Mouse (Mus musculus) midbrain, postnatal 0 days (tissue): ENCODE data around the gene Gpr153. TPM values are rescaled to one million over a fixed set of nuclear protein-coding genes. Genes with fewer than 3 reads are reported as not detected.

Experiments used
- ATAC-seq: fragments of 200-750 bp; cut with Nextera tagmentation; 2 replicates; pipeline ENCODE4 v1.8.0; 2017; ENCODE audit warnings: moderate number of reproducible peaks, mild to moderate bottlenecking, moderate TSS enrichment, moderate library complexity; ENCODE audit not compliant: low FRiP score
- DNase-seq: peaks from one replicate; pipeline ENCODE4 v3.0.0-alpha.2; 2015; ENCODE audit warnings: low spot score
- H3K27ac ChIP-seq: fragments of 300-500 bp; sonication (generic); 2 replicates; pipeline ENCODE4 v1.5.1; 2014; ENCODE audit warnings: low read depth, mild to moderate bottlenecking, low read length, mixed read lengths
- H3K27me3 ChIP-seq: fragments of 300-500 bp; sonication (generic); 2 replicates; pipeline ENCODE4 v1.6.1; 2014; ENCODE audit warnings: low read length, control low read depth, mixed read lengths; ENCODE audit not compliant: insufficient read depth
- H3K36me3 ChIP-seq: fragments of 300-500 bp; sonication (generic); 2 replicates; pipeline ENCODE4 v1.6.1; 2014; ENCODE audit warnings: low read length, control low read depth, mixed read lengths; ENCODE audit not compliant: insufficient read depth
- H3K4me1 ChIP-seq: fragments of 300-500 bp; sonication (generic); 2 replicates; pipeline ENCODE4 v1.6.1; 2014; ENCODE audit warnings: mild to moderate bottlenecking, control low read depth, antibody characterized with exemption, low read length, mixed read lengths; ENCODE audit not compliant: insufficient read depth
- H3K4me2 ChIP-seq: fragments of 300-500 bp; sonication (generic); 2 replicates; pipeline ENCODE4 v1.6.1; 2014; ENCODE audit warnings: low read depth, mild to moderate bottlenecking, low read length, mixed read lengths; ENCODE audit not compliant: poor library complexity, severe bottlenecking
- H3K4me3 ChIP-seq: fragments of 300-500 bp; sonication (generic); 2 replicates; pipeline ENCODE4 v1.5.1; 2014; ENCODE audit warnings: low read depth, mild to moderate bottlenecking, low read length, moderate library complexity
- H3K9ac ChIP-seq: fragments of 300-500 bp; sonication (generic); replicated peaks from 2 replicates; pipeline ENCODE4 v1.6.1; 2014; ENCODE audit warnings: mild to moderate bottlenecking, low read length, moderate library complexity, mixed read lengths; ENCODE audit not compliant: poor library complexity, severe bottlenecking
- H3K9me3 ChIP-seq: fragments of 300-500 bp; sonication (generic); 2 replicates; pipeline ENCODE4 v1.6.1; 2016; ENCODE audit warnings: low read length, control low read depth
- CTCF ChIP-seq: IDR thresholded peaks from 2 replicates; pipeline ENCODE4 v1.5.1; 2016; ENCODE audit warnings: antibody characterized with exemption, mild to moderate bottlenecking
- whole genome bisulfite sequencing: fragments of 180-500 bp; shearing (Covaris S2); extraction: QIAGEN DNeasy Blood & Tissue Kit; methylation state at CpG from one replicate; pipeline ENCODE4 v1.1.7; 2014; 5-methylcytosine and 5-hydroxymethylcytosine counted together
- polyA plus RNA-seq: library from polyadenylated mRNA; unstranded; fragments of >200 nt; fragmentation: Nextera tagmentation; extraction: Ambion mirVana; gene quantifications from 2 replicates; pipeline ENCODE4 v1.2.1, GENCODE M21; 2015
- total RNA-seq: library from RNA; depleted of rRNA; stranded (reverse); fragments of >200 nt; gene quantifications from 2 replicates; pipeline ENCODE4 v1.2.3, GENCODE M21; 2014

Gpr153 gene
- total and polyA plus RNA-seq, 2 experiments from 2014 or later = 21.2 to 149 TPM

DNA sequence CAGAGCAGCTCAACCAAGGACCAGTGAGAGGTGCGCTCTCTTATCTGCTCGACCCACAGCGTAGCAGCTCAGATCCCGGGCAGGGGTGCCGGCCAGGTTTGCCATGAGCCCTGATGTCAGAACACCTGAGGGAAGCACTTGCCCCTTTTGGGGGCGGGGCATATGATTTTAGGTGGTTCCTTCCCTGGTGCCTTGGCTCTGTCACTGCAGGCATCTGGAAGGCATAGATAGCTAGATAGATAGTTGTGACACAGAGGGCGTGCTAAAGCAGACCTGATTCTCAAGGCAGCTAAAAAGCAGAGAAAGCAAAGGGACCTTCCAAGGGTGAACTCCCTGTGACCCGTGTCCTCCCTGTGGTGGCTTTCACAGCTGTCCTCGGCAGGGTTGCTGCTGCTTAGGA, 10.9 kb upstream of the Gpr153 start:
- H3K9me3 ChIP-seq = no peaks in the 10 kb centered on the region
- 0 out of 2 replicates have a peak, but pooled peaks cover 3% of the 10 kb centered on the region for H3K4me1 ChIP-seq
- H3K36me3 ChIP-seq = peaks cover 27% of the 10 kb centered on the region
- ATAC-seq = no peak
- no peak overlapping the region for H3K4me3 ChIP-seq
- H3K27me3 ChIP-seq = no peaks in the 10 kb centered on the region
- WGBS = 71% methylated on average over 9 of the region's 9 CpGs
- no peak for DNase-seq
- H3K27ac ChIP-seq = no peak overlapping the region
- TF ChIP-seq CTCF = no peak
- no peak overlapping the region for H3K9ac ChIP-seq
- no peak overlapping the region for H3K4me2 ChIP-seq

DNA sequence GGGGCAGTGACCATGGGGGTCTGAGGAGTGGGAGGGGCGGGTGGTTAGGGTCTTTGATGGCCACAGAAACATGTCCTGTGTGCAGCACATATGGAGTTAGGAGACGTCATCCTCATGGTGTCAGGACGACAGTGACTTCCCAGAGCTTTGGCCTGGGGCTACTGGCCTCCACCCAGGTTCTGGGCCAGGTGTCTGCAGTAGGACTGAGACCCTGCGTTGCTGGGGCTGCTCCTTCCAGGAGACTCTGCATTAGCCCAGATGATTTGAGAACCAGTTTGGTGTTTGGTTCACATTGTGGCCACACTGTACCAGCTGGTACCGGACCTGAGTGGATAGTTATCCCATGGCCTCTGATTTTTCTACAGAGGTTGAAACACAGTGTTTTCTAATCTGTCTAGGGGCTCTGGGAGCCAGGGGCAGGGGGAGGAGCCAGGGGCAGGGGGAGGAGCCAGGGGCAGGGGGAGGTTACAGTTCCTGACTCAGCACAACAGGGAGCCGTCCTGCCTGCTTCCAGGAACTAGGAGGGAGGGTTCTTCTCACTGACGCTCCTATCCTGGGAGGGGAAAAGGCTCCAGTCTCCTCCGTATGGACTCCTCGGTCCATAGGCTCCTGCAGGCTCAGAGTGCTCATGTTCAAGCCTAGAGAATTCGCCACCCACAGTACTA, 10.4 kb upstream of the Gpr153 start:
- H3K36me3 ChIP-seq = peaks cover 28% of the 10 kb centered on the region
- no peak overlapping the region for H3K27ac ChIP-seq
- H3K9ac ChIP-seq = no peak overlapping the region
- H3K4me1 ChIP-seq = 0 out of 2 replicates have a peak, but pooled peaks cover 3% of the 10 kb centered on the region
- H3K4me3 ChIP-seq = no peak overlapping the region
- DNase-seq (no peak), ATAC-seq (no peak)
- WGBS = 27% methylated on average over 10 of the region's 10 CpGs
- H3K4me2 ChIP-seq = no peak overlapping the region
- H3K27me3 ChIP-seq = no peaks in the 10 kb centered on the region
- no peaks in the 10 kb centered on the region for H3K9me3 ChIP-seq
- TF ChIP-seq CTCF = no peak

GRCm38 (mm10) chr4:152264177-152264530, 9.9 kb upstream of the Gpr153 start:
- Histone ChIP-seq H3K4me2 (no peak overlapping the region), H3K27ac (no peak overlapping the region), H3K27me3 (no peaks in the 10 kb centered on the region), H3K4me1 (0 out of 2 replicates have a peak, but pooled peaks cover 3% of the 10 kb centered on the region), H3K4me3 (no peak overlapping the region), H3K9me3 (no peaks in the 10 kb centered on the region), H3K36me3 (peaks cover 31% of the 10 kb centered on the region), H3K9ac (no peak overlapping the region)
- DNase-seq (no peak), ATAC-seq (no peak)
- TF ChIP-seq CTCF = no peak
- WGBS = 44% methylated on average over 4 of the region's 4 CpGs

DNA sequence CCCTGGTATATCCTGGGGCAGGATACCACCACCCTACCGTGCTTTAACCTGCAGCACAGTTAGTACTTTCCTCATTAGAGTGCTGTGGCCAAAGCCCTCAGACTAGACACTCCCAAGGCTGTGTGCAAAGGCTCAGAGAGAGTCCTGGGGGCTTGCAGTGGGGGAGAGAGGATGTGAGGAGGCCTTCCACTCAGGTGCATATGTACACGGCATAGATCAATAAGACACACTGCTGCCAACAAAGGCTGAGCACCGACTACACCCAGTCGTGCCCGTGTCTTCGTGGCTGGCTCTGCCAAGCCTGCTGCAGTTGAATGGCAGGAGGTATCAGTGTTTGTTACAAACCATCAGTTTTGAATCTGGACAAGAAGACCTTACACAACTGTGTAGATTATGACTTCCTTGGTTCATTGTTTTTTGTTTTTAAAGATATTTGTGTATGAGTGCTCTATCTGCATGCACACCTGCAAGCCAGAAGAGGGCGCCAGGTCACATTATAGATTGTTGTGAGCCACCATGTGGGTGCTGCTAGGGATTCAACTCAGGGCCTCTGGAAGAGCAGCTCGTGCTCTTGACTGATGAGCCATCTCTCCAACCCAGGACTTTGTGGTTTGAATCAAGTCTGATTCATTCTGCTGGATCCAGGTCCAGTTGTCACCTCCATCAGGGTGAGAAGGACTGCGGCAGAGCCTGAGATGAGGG, 9.0 kb upstream of the Gpr153 start:
- H3K4me2 ChIP-seq = no peak overlapping the region
- H3K27ac ChIP-seq = no peak overlapping the region
- peak; percentile 61 for TF ChIP-seq CTCF
- H3K4me3 ChIP-seq = no peak overlapping the region
- 89% methylated on average over 9 of the region's 9 CpGs for WGBS
- H3K27me3 ChIP-seq = no peaks in the 10 kb centered on the region
- ATAC-seq = no peak
- H3K4me1 ChIP-seq = 0 out of 2 replicates have a peak, but pooled peaks cover 3% of the 10 kb centered on the region
- H3K36me3 ChIP-seq = peaks cover 34% of the 10 kb centered on the region
- DNase-seq = no peak
- H3K9me3 ChIP-seq = no peaks in the 10 kb centered on the region
- H3K9ac ChIP-seq = no peak overlapping the region

- Histone ChIP-seq H3K4me3 (no peak overlapping the region), H3K4me2 (no peak overlapping the region), H3K4me1 (0 out of 2 replicates have a peak, but pooled peaks cover 3% of the 10 kb centered on the region), H3K9me3 (no peaks in the 10 kb centered on the region), H3K27me3 (no peaks in the 10 kb centered on the region), H3K36me3 (peaks cover 27% of the 10 kb centered on the region), H3K27ac (no peak overlapping the region), H3K9ac (no peak overlapping the region)
- TF ChIP-seq CTCF = no peak
- no peak for ATAC-seq
- whole genome bisulfite sequencing = 66% methylated on average over 5 of the region's 5 CpGs
- DNase-seq = no peak
Measured at GRCm38 (mm10) chr4:152265791-152266190, 8.2 kb upstream of the Gpr153 start.

GRCm38 (mm10) chr4:152266236-152266895, 7.7 kb upstream of the Gpr153 start:
- Histone ChIP-seq H3K4me3 (no peak overlapping the region), H3K27ac (no peak overlapping the region), H3K27me3 (no peaks in the 10 kb centered on the region), H3K4me2 (no peak overlapping the region), H3K36me3 (peaks cover 25% of the 10 kb centered on the region), H3K9ac (no peak overlapping the region), H3K9me3 (no peaks in the 10 kb centered on the region), H3K4me1 (0 out of 2 replicates have a peak, but pooled peaks cover 3% of the 10 kb centered on the region)
- ATAC-seq = no peak
- DNase-seq = peak; percentile 54
- TF ChIP-seq CTCF = no peak
- WGBS = 60% methylated on average over 10 of the region's 10 CpGs
